Comparison of ENCODE assay signal across 17 mouse cellular contexts in the genomic region with DNA sequence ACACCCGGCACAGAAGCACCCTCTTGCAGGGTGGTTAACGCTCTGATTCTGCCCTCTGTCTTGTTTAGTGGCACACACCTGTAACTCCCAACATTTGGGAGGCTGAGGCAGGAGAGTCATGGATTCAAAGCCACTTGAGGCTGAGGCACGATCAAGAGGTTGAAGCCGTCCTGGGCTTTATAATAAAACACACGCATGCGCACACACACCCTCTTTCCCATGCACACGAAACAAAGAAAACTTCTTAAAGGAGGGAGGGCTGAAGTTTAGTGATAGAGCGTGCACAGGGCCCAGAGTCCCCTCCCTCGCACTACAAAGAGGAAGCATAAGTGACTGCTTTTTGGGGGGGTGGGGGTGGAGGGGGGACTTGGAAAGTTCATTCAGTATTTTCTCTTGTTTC. TPM values are rescaled to one million over a fixed set of nuclear protein-coding genes. Genes with fewer than 3 reads are reported as not detected.
A peak's percentile ranks its signal among the peaks of the same experiment; 100 is the strongest.
DNase-seq lines count a peak whose midpoint lies in the region; ATAC-seq and TF ChIP-seq lines count a peak whose summit lies in the region.
"Had no signal": no experiment of that assay in that cellular context is flagged by ENCODE, and none has a peak within 500 bp of the region (broad histone marks: within the 10 kb centered on the region; RNA-seq: fewer than 3 reads in every experiment).

No protein-coding gene starts in this region.

- no peak for ATAC-seq in stomach, embryonic 15.5 days (ENCODE audit: insufficient read depth, low FRiP score, low read depth)
- ATAC-seq in monocyte, adult 5-6 weeks (replicated peaks; ENCODE audit: insufficient number of reproducible peaks, low FRiP score, low TSS enrichment, poor library complexity, severe bottlenecking), result no peak

- peaks cover 5% of the 10 kb centered on the region; the same call in 1 of the 2 replicates for H3K36me3 ChIP-seq in spleen, adult 2 months (ENCODE audit: control insufficient read depth, insufficient read depth, low read length)
- peaks cover 92% of the 10 kb centered on the region for H3K36me3 ChIP-seq in embryonic facial prominence, embryonic 10.5 days (replicated peaks)
- H3K36me3 ChIP-seq in stomach, embryonic 15.5 days, result peaks cover 34% of the 10 kb centered on the region
- peaks cover 76% of the 10 kb centered on the region for H3K36me3 ChIP-seq in midbrain, embryonic 10.5 days

- TF ChIP-seq CTCF in spleen, adult 2 months (IDR thresholded peaks at IDR 0.05; ENCODE audit: extremely low read depth, insufficient read depth, insufficient read length, insufficient replicate concordance), result no peak

- H3K4me2 ChIP-seq in stomach, embryonic 15.5 days, result no peak overlapping the region
- H3K4me2 ChIP-seq: limb, embryonic 13.5 days had no signal

- DNase-seq in spleen, adult 2 months (ENCODE audit: low read depth in 1 of 2, low spot score in 2 of 2), result no peak
- DNase-seq in spleen, adult 12 weeks (ENCODE audit: low spot score), result no peak
- no peak for DNase-seq in embryonic facial prominence, embryonic 10.5 days (ENCODE audit: low spot score)
- DNase-seq in Muller cell, postnatal 12 days (ENCODE audit: inconsistent ontology term), result no peak
- DNase-seq in midbrain, embryonic 10.5 days (ENCODE audit: low spot score), result no peak
- DNase-seq: adrenal gland, adult 2 months; cerebellum, adult 18-20 months; gastrocnemius, adult 2 months; layer of hippocampus, postnatal 36 days; right cerebral cortex, postnatal 25 days had no signal

- H3K27ac ChIP-seq in spleen, adult 2 months (ENCODE audit: insufficient read depth, low read length), result peak overlapping the region; percentile 81; the same call in 1 of the 2 replicates
- H3K27ac ChIP-seq in embryonic facial prominence, embryonic 10.5 days (replicated peaks), result 0 out of 2 replicates have a peak overlapping the region, but pooled peaks have one; percentile 24
- 0 out of 2 replicates have a peak overlapping the region, but pooled peaks have one; percentile 50 for H3K27ac ChIP-seq in stomach, embryonic 15.5 days
- H3K27ac ChIP-seq in midbrain, embryonic 10.5 days (replicated peaks), result no peak overlapping the region
- H3K27ac ChIP-seq: hindbrain, embryonic 10.5 days; kidney, postnatal 0 days; limb, embryonic 13.5 days had no signal

- H3K4me3 ChIP-seq in spleen, adult 2 months (ENCODE audit: extremely low read depth, insufficient read depth, insufficient read length), result no peak overlapping the region
- H3K4me3 ChIP-seq in embryonic facial prominence, embryonic 10.5 days, result no peak overlapping the region
- no peak overlapping the region for H3K4me3 ChIP-seq in stomach, embryonic 15.5 days (replicated peaks)
- H3K4me3 ChIP-seq in midbrain, embryonic 10.5 days, result no peak overlapping the region
- H3K4me3 ChIP-seq: gastrocnemius, adult 2 months; hindbrain, embryonic 10.5 days; limb, embryonic 13.5 days had no signal

- H3K9ac ChIP-seq in stomach, embryonic 15.5 days, result no peak overlapping the region
- H3K9ac ChIP-seq: limb, embryonic 13.5 days had no signal

- H3K9me3 ChIP-seq in embryonic facial prominence, embryonic 10.5 days, result no peaks in the 10 kb centered on the region
- H3K9me3 ChIP-seq in stomach, embryonic 15.5 days, result no peaks in the 10 kb centered on the region
- H3K9me3 ChIP-seq in midbrain, embryonic 10.5 days (replicated peaks), result no peaks in the 10 kb centered on the region
- H3K9me3 ChIP-seq: hindbrain, embryonic 10.5 days; limb, embryonic 13.5 days had no signal

- TF ChIP-seq POLR2A in spleen, adult 2 months (IDR thresholded peaks at IDR 0.05; ENCODE audit: low read depth, low read length), result no peak

- 16% methylated on average over 9 of the region's 9 CpGs for WGBS in spleen, adult 2 months
- 90% methylated on average over 9 of the region's 9 CpGs for WGBS in embryonic facial prominence, embryonic 10.5 days
- 68% methylated on average over 9 of the region's 9 CpGs for WGBS in stomach, embryonic 15.5 days
- WGBS in midbrain, embryonic 10.5 days, result 87% methylated on average over 9 of the region's 9 CpGs

- H3K4me1 ChIP-seq in spleen, adult 2 months (ENCODE audit: control insufficient read depth, insufficient read depth, insufficient read length), result peaks cover 46% of the 10 kb centered on the region
- H3K4me1 ChIP-seq in embryonic facial prominence, embryonic 10.5 days, result peaks cover 22% of the 10 kb centered on the region
- peaks cover 13% of the 10 kb centered on the region; the same call in 1 of the 2 replicates for H3K4me1 ChIP-seq in stomach, embryonic 15.5 days
- H3K4me1 ChIP-seq in midbrain, embryonic 10.5 days, result peaks cover 16% of the 10 kb centered on the region
- H3K4me1 ChIP-seq: limb, embryonic 13.5 days had no signal

- no peaks in the 10 kb centered on the region for H3K27me3 ChIP-seq in spleen, adult 2 months (ENCODE audit: control insufficient read depth, insufficient read depth, low read length)
- H3K27me3 ChIP-seq in embryonic facial prominence, embryonic 10.5 days (replicated peaks; ENCODE audit: low read depth, poor library complexity, severe bottlenecking), result no peaks in the 10 kb centered on the region
- H3K27me3 ChIP-seq in stomach, embryonic 15.5 days (replicated peaks), result no peaks in the 10 kb centered on the region
- no peaks in the 10 kb centered on the region for H3K27me3 ChIP-seq in midbrain, embryonic 10.5 days (ENCODE audit: low read depth, poor library complexity, severe bottlenecking)
- H3K27me3 ChIP-seq: limb, embryonic 13.5 days had no signal

RNA-seq across cellular contexts. Expression of a gene that starts 14.6 kb away (rescaled TPM):
- 1.8 and 3.1 TPM in 2 replicates for polyA plus RNA-seq in spleen, adult 2 months (2012; rRNA removed)
- polyA plus RNA-seq in embryonic facial prominence, embryonic 10.5 days (2016; fragmentation: Nextera tagmentation; extraction: Ambion mirVana), result 14.0 and 16.0 TPM in 2 replicates
- 4.0 and 5.7 TPM in 2 replicates for polyA plus RNA-seq in stomach, embryonic 15.5 days (2015; fragmentation: Nextera tagmentation; extraction: Ambion mirVana)
- polyA plus RNA-seq in midbrain, embryonic 10.5 days (2016; fragmentation: Nextera tagmentation; extraction: Ambion mirVana), result 12.6 and 14.3 TPM in 2 replicates
- 0.96 to 3.0 TPM in 2 of 3 replicates, not detected in the other for total RNA-seq in monocyte, adult 5-6 weeks (2017)

RNA-seq across cellular contexts. Expression of a gene that starts 27.2 kb away (rescaled TPM):
- polyA plus RNA-seq in spleen, adult 2 months (2012; rRNA removed), result 69.4 and 75.2 TPM in 2 replicates
- polyA plus RNA-seq in embryonic facial prominence, embryonic 10.5 days (2016; fragmentation: Nextera tagmentation; extraction: Ambion mirVana), result 90.5 and 98.7 TPM in 2 replicates
- polyA plus RNA-seq in stomach, embryonic 15.5 days (2015; fragmentation: Nextera tagmentation; extraction: Ambion mirVana), result 112 and 122 TPM in 2 replicates
- polyA plus RNA-seq in midbrain, embryonic 10.5 days (2016; fragmentation: Nextera tagmentation; extraction: Ambion mirVana), result 75.1 and 88.8 TPM in 2 replicates
- 199 to 392 TPM (median 246 TPM) in 3 replicates for total RNA-seq in monocyte, adult 5-6 weeks (2017)

RNA-seq across cellular contexts. Expression of a gene that starts 43.7 kb away (rescaled TPM):
- polyA plus RNA-seq in spleen, adult 2 months (2012; rRNA removed), result 96.9 and 98.1 TPM in 2 replicates
- 481 and 487 TPM in 2 replicates for polyA plus RNA-seq in embryonic facial prominence, embryonic 10.5 days (2016; fragmentation: Nextera tagmentation; extraction: Ambion mirVana)
- polyA plus RNA-seq in stomach, embryonic 15.5 days (2015; fragmentation: Nextera tagmentation; extraction: Ambion mirVana), result 502 and 526 TPM in 2 replicates
- 378 and 451 TPM in 2 replicates for polyA plus RNA-seq in midbrain, embryonic 10.5 days (2016; fragmentation: Nextera tagmentation; extraction: Ambion mirVana)
- 1,225 to 1,795 TPM (median 1,736 TPM) in 3 replicates for total RNA-seq in monocyte, adult 5-6 weeks (2017)

RNA-seq across cellular contexts. Expression of a gene that starts 50.3 kb away (rescaled TPM):
- polyA plus RNA-seq in spleen, adult 2 months (2012; rRNA removed), result not detected in 2 replicates
- polyA plus RNA-seq in embryonic facial prominence, embryonic 10.5 days (2016; fragmentation: Nextera tagmentation; extraction: Ambion mirVana), result 0.85 and 1.1 TPM in 2 replicates
- 0.37 and 0.60 TPM in 2 replicates for polyA plus RNA-seq in stomach, embryonic 15.5 days (2015; fragmentation: Nextera tagmentation; extraction: Ambion mirVana)
- 0.20 and 0.46 TPM in 2 replicates for polyA plus RNA-seq in midbrain, embryonic 10.5 days (2016; fragmentation: Nextera tagmentation; extraction: Ambion mirVana)
- total RNA-seq in monocyte, adult 5-6 weeks (2017), result not detected in 3 replicates
- total RNA-seq: heart, adult 8-10 months; midbrain, postnatal 0 days had no signal
- polyA plus RNA-seq: adrenal gland, adult 2 months; kidney, postnatal 0 days; midbrain, postnatal 0 days had no signal

RNA-seq across cellular contexts. Expression of a gene that starts 58.0 kb away (rescaled TPM):
- 0.20 and 0.22 TPM in 2 replicates for polyA plus RNA-seq in spleen, adult 2 months (2012; rRNA removed)
- polyA plus RNA-seq in embryonic facial prominence, embryonic 10.5 days (2016; fragmentation: Nextera tagmentation; extraction: Ambion mirVana), result 0.42 and 0.67 TPM in 2 replicates
- 0.52 and 0.65 TPM in 2 replicates for polyA plus RNA-seq in stomach, embryonic 15.5 days (2015; fragmentation: Nextera tagmentation; extraction: Ambion mirVana)
- 0.38 and 0.40 TPM in 2 replicates for polyA plus RNA-seq in midbrain, embryonic 10.5 days (2016; fragmentation: Nextera tagmentation; extraction: Ambion mirVana)
- 0.53 to 2.1 TPM (median 1.5 TPM) in 3 replicates for total RNA-seq in monocyte, adult 5-6 weeks (2017)
- polyA plus RNA-seq: adrenal gland, adult 2 months had no signal
